26 mouse cellular contexts compared by ENCODE assay signal in the genomic region with DNA sequence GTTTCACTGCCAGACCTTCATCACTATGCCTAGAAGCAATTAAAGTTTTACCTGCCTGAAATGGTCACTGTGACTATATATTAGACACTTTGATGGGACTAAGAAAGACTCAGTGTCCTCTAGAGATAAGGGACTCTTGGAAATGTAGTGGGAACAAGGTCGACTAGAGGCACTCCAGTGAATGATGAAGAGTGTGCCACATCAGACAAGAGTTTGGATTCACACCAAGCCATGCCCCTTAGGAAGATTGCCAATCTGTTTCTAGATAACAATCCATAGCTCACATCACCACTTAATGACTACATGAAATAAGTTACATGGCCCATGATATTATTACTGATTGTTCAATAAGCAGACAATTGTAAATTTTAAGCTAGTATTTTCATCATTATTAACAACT. TPM values are rescaled to one million over a fixed set of nuclear protein-coding genes. Genes with fewer than 3 reads are reported as not detected.
"Had no signal": no experiment of that assay in that cellular context is flagged by ENCODE, and none has a peak within 500 bp of the region (broad histone marks: within the 10 kb centered on the region; RNA-seq: fewer than 3 reads in every experiment).

No protein-coding gene starts in this region.

- H3K9ac ChIP-seq: heart, embryonic 12.5 days; heart, embryonic 13.5 days; heart, embryonic 15.5 days; hindbrain, embryonic 12.5 days; hindbrain, embryonic 13.5 days; hindbrain, embryonic 14.5 days; hindbrain, embryonic 15.5 days; intestine, embryonic 15.5 days; kidney, embryonic 15.5 days had no signal

- H3K36me3 ChIP-seq: heart, embryonic 10.5 days; heart, embryonic 12.5 days; heart, embryonic 13.5 days; heart, embryonic 15.5 days; hindbrain, embryonic 10.5 days; hindbrain, embryonic 12.5 days; hindbrain, embryonic 13.5 days; hindbrain, embryonic 15.5 days; intestine, embryonic 15.5 days; kidney, embryonic 15.5 days had no signal

- H3K27me3 ChIP-seq: heart, embryonic 12.5 days; heart, embryonic 13.5 days; heart, embryonic 15.5 days; hindbrain, embryonic 12.5 days; hindbrain, embryonic 13.5 days; hindbrain, embryonic 15.5 days; intestine, embryonic 15.5 days had no signal

- H3K4me3 ChIP-seq: heart, embryonic 10.5 days; heart, embryonic 12.5 days; heart, embryonic 13.5 days; heart, embryonic 15.5 days; hindbrain, embryonic 10.5 days; hindbrain, embryonic 12.5 days; hindbrain, embryonic 13.5 days; hindbrain, embryonic 15.5 days; intestine, embryonic 15.5 days; kidney, embryonic 15.5 days; layer of hippocampus, adult 2 months had no signal

- H3K9me3 ChIP-seq: heart, embryonic 10.5 days; heart, embryonic 12.5 days; heart, embryonic 13.5 days; heart, embryonic 15.5 days; hindbrain, embryonic 10.5 days; hindbrain, embryonic 12.5 days; hindbrain, embryonic 13.5 days; hindbrain, embryonic 15.5 days; intestine, embryonic 15.5 days; kidney, embryonic 15.5 days had no signal

- ATAC-seq: hindbrain, embryonic 16.5 days; hindbrain, postnatal 0 days; inflammation-experienced regulatory T-cells, adult 6 months; intestine, postnatal 0 days had no signal

- DNase-seq: kidney, adult 11 months; layer of hippocampus, adult 9-11 months had no signal

- H3K4me2 ChIP-seq: heart, embryonic 11.5 days; heart, embryonic 12.5 days; heart, embryonic 13.5 days; heart, embryonic 15.5 days; hindbrain, embryonic 12.5 days; hindbrain, embryonic 13.5 days; hindbrain, embryonic 14.5 days; hindbrain, embryonic 15.5 days; intestine, embryonic 15.5 days; kidney, embryonic 15.5 days had no signal

- H3K27ac ChIP-seq: heart, embryonic 10.5 days; heart, embryonic 13.5 days; heart, embryonic 15.5 days; hindbrain, embryonic 10.5 days; hindbrain, embryonic 12.5 days; hindbrain, embryonic 13.5 days; hindbrain, embryonic 14.5 days; hindbrain, embryonic 15.5 days; hindbrain, postnatal 0 days; intestine, embryonic 15.5 days; kidney, embryonic 15.5 days; kidney, postnatal 0 days; layer of hippocampus, adult 2 months had no signal

- H3K4me1 ChIP-seq: heart, embryonic 10.5 days; heart, embryonic 12.5 days; heart, embryonic 13.5 days; heart, embryonic 15.5 days; hindbrain, embryonic 10.5 days; hindbrain, embryonic 12.5 days; hindbrain, embryonic 13.5 days; hindbrain, embryonic 15.5 days; intestine, embryonic 15.5 days; kidney, embryonic 15.5 days had no signal

RNA-seq across cellular contexts. Expression of gene Apob, which starts 14.1 kb away (rescaled TPM):
- total RNA-seq: heart, postnatal 25 days; heart, postnatal 36 days; layer of hippocampus, adult 18-20 months; layer of hippocampus, adult 8-10 months; layer of hippocampus, postnatal 36 days had no signal
- polyA plus RNA-seq: heart, postnatal 0 days; hindbrain, postnatal 0 days had no signal
